Mouse (Mus musculus): ENCODE measurements around the gene Hsph1. TPM values are rescaled to one million over a fixed set of nuclear protein-coding genes. Genes with fewer than 3 reads are reported as not detected.
A peak's percentile ranks its signal among the peaks of the same experiment; 100 is the strongest.

Gene Hsph1
- polyA plus RNA-seq, 1 experiment from 2014 or later, result 99.4 TPM

- Histone ChIP-seq H3K9me3 (ENCODE audit: control insufficient read depth, low read length) (no peaks in the 10 kb centered on the region), H3K9ac (no peak overlapping the region), H3K36me3 (replicated peaks; ENCODE audit: control insufficient read depth, insufficient read depth) (no peaks in the 10 kb centered on the region), H3K4me3 (replicated peaks; ENCODE audit: low read length) (no peak overlapping the region), H3K27ac (peak overlapping the region; percentile 6; the same call in 1 of the 2 replicates), H3K27me3 (ENCODE audit: control insufficient read depth, insufficient read depth, low read length) (no peaks in the 10 kb centered on the region), H3K4me1 (replicated peaks; ENCODE audit: control insufficient read depth, insufficient read depth, low read length) (peaks cover 5% of the 10 kb centered on the region; the same call in 1 of the 2 replicates), H3K4me2 (replicated peaks) (no peak overlapping the region)
- peak; percentile 55 for DNase-seq (ENCODE audit: low spot score)
- WGBS, result 61% methylated on average over 8 of the region's 8 CpGs
- ATAC-seq (ENCODE audit: low FRiP score), result peak; percentile 39
Measured at GRCm38 (mm10) chr5:149647367-149648115, 11.4 kb upstream of the Hsph1 start.

GRCm38 (mm10) chr5:149642783-149643509, 6.8 kb upstream of the Hsph1 start:
- H3K4me1 ChIP-seq (replicated peaks; ENCODE audit: control insufficient read depth, insufficient read depth, low read length), result peaks cover 5% of the 10 kb centered on the region; the same call in 1 of the 2 replicates

GRCm38 (mm10) chr5:149642366-149642765, 6.2 kb upstream of the Hsph1 start:
- WGBS, result 54% methylated on average over 6 of the region's 6 CpGs
- no peaks in the 10 kb centered on the region for H3K27me3 ChIP-seq (ENCODE audit: control insufficient read depth, insufficient read depth, low read length)
- peaks cover 3% of the 10 kb centered on the region for H3K4me1 ChIP-seq (replicated peaks; ENCODE audit: control insufficient read depth, insufficient read depth, low read length)
- no peak overlapping the region for H3K9ac ChIP-seq
- H3K4me2 ChIP-seq (replicated peaks), result no peak overlapping the region
- H3K27ac ChIP-seq, result no peak overlapping the region
- ATAC-seq (ENCODE audit: low FRiP score), result no peak
- no peaks in the 10 kb centered on the region for H3K9me3 ChIP-seq (ENCODE audit: control insufficient read depth, low read length)
- no peaks in the 10 kb centered on the region for H3K36me3 ChIP-seq (replicated peaks; ENCODE audit: control insufficient read depth, insufficient read depth)
- H3K4me3 ChIP-seq (replicated peaks; ENCODE audit: low read length), result no peak overlapping the region
- DNase-seq (ENCODE audit: low spot score), result no peak

More at GRCm38 (mm10) chr5:149642783-149643509, 6.8 kb upstream of the Hsph1 start:
- Histone ChIP-seq H3K36me3 (replicated peaks; ENCODE audit: control insufficient read depth, insufficient read depth) (no peaks in the 10 kb centered on the region), H3K4me3 (replicated peaks; ENCODE audit: low read length) (no peak overlapping the region), H3K9ac (no peak overlapping the region), H3K27ac (no peak overlapping the region), H3K27me3 (ENCODE audit: control insufficient read depth, insufficient read depth, low read length) (no peaks in the 10 kb centered on the region), H3K4me2 (replicated peaks) (no peak overlapping the region), H3K9me3 (ENCODE audit: control insufficient read depth, low read length) (no peaks in the 10 kb centered on the region)
- 86% methylated on average over 11 of the region's 11 CpGs for WGBS
- DNase-seq (ENCODE audit: low spot score) (no peak), ATAC-seq (ENCODE audit: low FRiP score) (no peak)

GRCm38 (mm10) chr5:149641277-149641892, 5.2 kb upstream of the Hsph1 start:
- whole genome bisulfite sequencing, result 92% methylated on average over 8 of the region's 8 CpGs
- no peak for DNase-seq (ENCODE audit: low spot score)

GRCm38 (mm10) chr5:149637306-149637705, 1.1 kb upstream of the Hsph1 start:
- Histone ChIP-seq H3K4me1 (replicated peaks; ENCODE audit: control insufficient read depth, insufficient read depth, low read length) (peaks cover 21% of the 10 kb centered on the region), H3K27me3 (ENCODE audit: control insufficient read depth, insufficient read depth, low read length) (no peaks in the 10 kb centered on the region), H3K36me3 (replicated peaks; ENCODE audit: control insufficient read depth, insufficient read depth) (0 out of 2 replicates have a peak, but pooled peaks cover 13% of the 10 kb centered on the region), H3K9ac (peak overlapping the region; percentile 66), H3K4me2 (replicated peaks) (peak overlapping the region; percentile 88), H3K4me3 (replicated peaks; ENCODE audit: low read length) (peak overlapping the region; percentile 78), H3K27ac (no peak overlapping the region; the same call in 1 of the 2 replicates), H3K9me3 (ENCODE audit: control insufficient read depth, low read length) (no peaks in the 10 kb centered on the region)
- 55% methylated on average over 8 of the region's 8 CpGs for WGBS
- DNase-seq (ENCODE audit: low spot score) (no peak), ATAC-seq (ENCODE audit: low FRiP score) (no peak)

More at GRCm38 (mm10) chr5:149641277-149641892, 5.2 kb upstream of the Hsph1 start:
- no peak overlapping the region for H3K4me3 ChIP-seq (replicated peaks; ENCODE audit: low read length)
- no peaks in the 10 kb centered on the region for H3K36me3 ChIP-seq (replicated peaks; ENCODE audit: control insufficient read depth, insufficient read depth)
- H3K4me1 ChIP-seq (replicated peaks; ENCODE audit: control insufficient read depth, insufficient read depth, low read length), result peaks cover 5% of the 10 kb centered on the region
- no peaks in the 10 kb centered on the region for H3K9me3 ChIP-seq (ENCODE audit: control insufficient read depth, low read length)
- no peak overlapping the region for H3K27ac ChIP-seq
- H3K9ac ChIP-seq, result no peak overlapping the region
- no peaks in the 10 kb centered on the region for H3K27me3 ChIP-seq (ENCODE audit: control insufficient read depth, insufficient read depth, low read length)
- H3K4me2 ChIP-seq (replicated peaks), result no peak overlapping the region
- no peak for ATAC-seq (ENCODE audit: low FRiP score)

GRCm38 (mm10) chr5:149635556-149635955, 620 bp downstream of the Hsph1 start:
- Histone ChIP-seq H3K9me3 (ENCODE audit: control insufficient read depth, low read length) (no peaks in the 10 kb centered on the region), H3K27ac (peak overlapping the region; percentile 85), H3K4me3 (replicated peaks; ENCODE audit: low read length) (peak overlapping the region; percentile 78), H3K27me3 (ENCODE audit: control insufficient read depth, insufficient read depth, low read length) (no peaks in the 10 kb centered on the region), H3K4me2 (replicated peaks) (peak overlapping the region; percentile 88), H3K9ac (peak overlapping the region; percentile 66), H3K36me3 (replicated peaks; ENCODE audit: control insufficient read depth, insufficient read depth) (peaks cover 29% of the 10 kb centered on the region), H3K4me1 (replicated peaks; ENCODE audit: control insufficient read depth, insufficient read depth, low read length) (peaks cover 21% of the 10 kb centered on the region)
- DNase-seq (ENCODE audit: low spot score) (no peak), ATAC-seq (ENCODE audit: low FRiP score) (no peak)
- WGBS, result under 1% methylated on average over 23 of the region's 24 CpGs

GRCm38 (mm10) chr5:149634409-149635035, 1.7 kb downstream of the Hsph1 start:
- no peaks in the 10 kb centered on the region for H3K9me3 ChIP-seq (ENCODE audit: control insufficient read depth, low read length)
- peak overlapping the region; percentile 66; the same call in 1 of the 2 replicates for H3K9ac ChIP-seq
- no peak for DNase-seq (ENCODE audit: low spot score)
- peak overlapping the region; percentile 78 for H3K4me3 ChIP-seq (replicated peaks; ENCODE audit: low read length)
- no peaks in the 10 kb centered on the region for H3K27me3 ChIP-seq (ENCODE audit: control insufficient read depth, insufficient read depth, low read length)
- no peak overlapping the region for H3K27ac ChIP-seq
- H3K4me2 ChIP-seq (replicated peaks), result peak overlapping the region; percentile 88
- no peak for ATAC-seq (ENCODE audit: low FRiP score)
- WGBS, result 78% methylated on average over 11 of the region's 11 CpGs
- H3K4me1 ChIP-seq (replicated peaks; ENCODE audit: control insufficient read depth, insufficient read depth, low read length), result peaks cover 21% of the 10 kb centered on the region
- peaks cover 39% of the 10 kb centered on the region for H3K36me3 ChIP-seq (replicated peaks; ENCODE audit: control insufficient read depth, insufficient read depth)

GRCm38 (mm10) chr5:149625547-149625946, 10.6 kb downstream of the Hsph1 start:
- H3K27me3 ChIP-seq (ENCODE audit: control insufficient read depth, insufficient read depth, low read length), result no peaks in the 10 kb centered on the region
- H3K36me3 ChIP-seq (replicated peaks; ENCODE audit: control insufficient read depth, insufficient read depth), result peaks cover 98% of the 10 kb centered on the region
- H3K9me3 ChIP-seq (ENCODE audit: control insufficient read depth, low read length), result no peaks in the 10 kb centered on the region
- no peak overlapping the region for H3K27ac ChIP-seq
- no peak overlapping the region for H3K4me3 ChIP-seq (replicated peaks; ENCODE audit: low read length)
- H3K9ac ChIP-seq, result no peak overlapping the region
- no peak overlapping the region for H3K4me2 ChIP-seq (replicated peaks)
- 95% methylated on average over 3 of the region's 3 CpGs for WGBS
- no peaks in the 10 kb centered on the region for H3K4me1 ChIP-seq (replicated peaks; ENCODE audit: control insufficient read depth, insufficient read depth, low read length)
- no peak for DNase-seq (ENCODE audit: low spot score)
- ATAC-seq (ENCODE audit: low FRiP score), result no peak
